Mouse (Mus musculus): ENCODE results near the gene L3mbtl3. TPM values are rescaled to one million over a fixed set of nuclear protein-coding genes. Genes with fewer than 3 reads are reported as not detected.

Gene L3mbtl3
- polyA plus RNA-seq, 1 experiment from 2014 or later, result 19.0 TPM

DNA sequence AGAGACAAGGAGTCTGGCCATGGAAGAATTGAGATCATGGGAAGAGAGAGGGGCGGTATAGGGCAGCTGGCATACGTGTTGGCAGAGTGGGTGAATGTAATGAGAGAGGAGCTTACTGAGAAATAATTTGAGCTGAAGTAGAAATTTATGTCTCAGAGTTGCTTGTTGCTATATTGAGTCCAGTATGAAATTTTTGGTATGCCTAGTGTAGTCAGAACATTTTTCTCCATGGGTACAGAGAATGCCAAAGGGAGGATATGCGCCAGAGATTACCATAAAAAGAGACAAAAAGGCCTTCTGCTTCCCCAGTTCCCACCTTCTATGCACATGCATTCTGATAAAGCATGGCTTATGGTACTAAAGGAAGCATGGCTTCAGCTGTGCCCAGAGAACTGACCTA lies 132.6 kb downstream of the L3mbtl3 start:
- Histone ChIP-seq H3K27ac (ENCODE audit: low read depth, low read length) (no peak overlapping the region), H3K4me3 (ENCODE audit: low read depth, low read length) (no peak overlapping the region), H3K36me3 (ENCODE audit: control insufficient read depth, insufficient read depth, low read length) (no peaks in the 10 kb centered on the region), H3K27me3 (ENCODE audit: control insufficient read depth, insufficient read depth, low read length) (no peaks in the 10 kb centered on the region), H3K4me2 (replicated peaks; ENCODE audit: low read depth, low read length) (no peak overlapping the region), H3K9me3 (ENCODE audit: control insufficient read depth, low read length) (no peaks in the 10 kb centered on the region), H3K4me1 (replicated peaks; ENCODE audit: control insufficient read depth, insufficient read depth, low read length) (no peaks in the 10 kb centered on the region), H3K9ac (ENCODE audit: low read depth, low read length) (no peak overlapping the region)
- 92% methylated on average over 3 of the region's 3 CpGs for WGBS
- ATAC-seq (ENCODE audit: low FRiP score), result no peak
- no peak for DNase-seq (ENCODE audit: low spot score)

GRCm38 (mm10) chr10:26239090-26239489 lies 136.7 kb downstream of the L3mbtl3 start:
- no peak overlapping the region for H3K4me2 ChIP-seq (replicated peaks; ENCODE audit: low read depth, low read length)
- 47% methylated on average over 1 of the region's 1 CpGs for whole genome bisulfite sequencing
- H3K27ac ChIP-seq (ENCODE audit: low read depth, low read length), result no peak overlapping the region
- no peaks in the 10 kb centered on the region for H3K4me1 ChIP-seq (replicated peaks; ENCODE audit: control insufficient read depth, insufficient read depth, low read length)
- H3K9ac ChIP-seq (ENCODE audit: low read depth, low read length), result no peak overlapping the region
- no peaks in the 10 kb centered on the region for H3K27me3 ChIP-seq (ENCODE audit: control insufficient read depth, insufficient read depth, low read length)
- no peak overlapping the region for H3K4me3 ChIP-seq (ENCODE audit: low read depth, low read length)
- DNase-seq (ENCODE audit: low spot score) (no peak), ATAC-seq (ENCODE audit: low FRiP score) (no peak)
- H3K36me3 ChIP-seq (ENCODE audit: control insufficient read depth, insufficient read depth, low read length), result no peaks in the 10 kb centered on the region
- no peaks in the 10 kb centered on the region for H3K9me3 ChIP-seq (ENCODE audit: control insufficient read depth, low read length)

DNA sequence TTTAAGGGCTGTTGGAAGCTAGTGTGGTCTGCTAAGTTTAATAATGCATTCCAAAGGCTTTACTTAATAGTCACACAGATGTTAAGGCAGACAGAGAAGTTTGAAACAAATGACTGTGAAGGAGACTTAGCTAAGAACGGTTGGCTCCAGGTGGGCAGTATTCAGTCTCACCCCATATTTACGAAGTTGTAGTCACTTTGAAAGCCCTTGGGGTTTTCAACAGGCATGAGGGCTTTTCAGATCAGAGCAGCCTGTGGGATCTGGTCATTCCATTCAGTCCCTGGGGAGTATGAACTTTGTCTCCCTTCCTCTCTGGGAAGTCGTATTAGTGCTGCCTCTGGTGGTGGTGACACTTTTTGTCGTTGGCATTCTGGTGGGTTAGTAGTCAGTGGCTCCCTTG lies 137.2 kb downstream of the L3mbtl3 start:
- H3K9ac ChIP-seq (ENCODE audit: low read depth, low read length), result no peak overlapping the region
- H3K4me3 ChIP-seq (ENCODE audit: low read depth, low read length), result no peak overlapping the region
- H3K9me3 ChIP-seq (ENCODE audit: control insufficient read depth, low read length), result no peaks in the 10 kb centered on the region
- no peak overlapping the region for H3K27ac ChIP-seq (ENCODE audit: low read depth, low read length)
- no peak overlapping the region for H3K4me2 ChIP-seq (replicated peaks; ENCODE audit: low read depth, low read length)
- no peak for DNase-seq (ENCODE audit: low spot score)
- 69% methylated on average over 4 of the region's 4 CpGs for WGBS
- H3K4me1 ChIP-seq (replicated peaks; ENCODE audit: control insufficient read depth, insufficient read depth, low read length), result no peaks in the 10 kb centered on the region
- no peaks in the 10 kb centered on the region for H3K27me3 ChIP-seq (ENCODE audit: control insufficient read depth, insufficient read depth, low read length)
- ATAC-seq (ENCODE audit: low FRiP score), result no peak
- no peaks in the 10 kb centered on the region for H3K36me3 ChIP-seq (ENCODE audit: control insufficient read depth, insufficient read depth, low read length)

DNA sequence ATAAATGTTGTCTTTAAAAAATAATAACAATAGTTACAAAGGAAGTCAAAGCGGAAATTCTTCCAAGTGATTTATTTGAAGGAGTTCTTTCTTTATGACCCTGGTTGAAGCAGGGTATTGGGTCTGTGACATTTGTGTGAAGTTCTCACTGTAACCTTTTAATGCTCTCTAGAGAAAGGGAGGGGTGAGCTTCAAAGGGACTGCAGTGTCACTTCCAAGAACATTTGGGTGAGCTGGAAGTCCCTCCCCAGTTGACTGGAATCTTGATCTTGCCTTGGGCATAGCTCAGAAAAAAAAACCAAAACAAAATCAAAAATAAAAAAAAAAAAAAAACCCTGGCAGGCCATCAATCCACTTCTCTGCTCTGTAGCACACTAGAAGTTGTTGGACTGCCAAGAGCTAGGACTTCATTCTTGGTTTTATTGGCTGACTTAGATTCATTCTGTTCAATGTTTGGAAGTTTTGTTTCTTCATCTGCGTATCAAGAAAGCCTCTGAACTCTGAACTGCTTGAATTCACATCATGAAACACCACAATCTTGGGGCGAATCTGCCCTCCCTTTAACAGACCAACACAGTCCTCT lies 143.6 kb downstream of the L3mbtl3 start:
- no peak overlapping the region for H3K9ac ChIP-seq (ENCODE audit: low read depth, low read length)
- DNase-seq (ENCODE audit: low spot score) (no peak), ATAC-seq (ENCODE audit: low FRiP score) (no peak)
- no peaks in the 10 kb centered on the region for H3K36me3 ChIP-seq (ENCODE audit: control insufficient read depth, insufficient read depth, low read length)
- no peaks in the 10 kb centered on the region for H3K27me3 ChIP-seq (ENCODE audit: control insufficient read depth, insufficient read depth, low read length)
- H3K4me1 ChIP-seq (replicated peaks; ENCODE audit: control insufficient read depth, insufficient read depth, low read length), result no peaks in the 10 kb centered on the region
- no peaks in the 10 kb centered on the region for H3K9me3 ChIP-seq (ENCODE audit: control insufficient read depth, low read length)
- WGBS, result 81% methylated on average over 3 of the region's 3 CpGs
- H3K27ac ChIP-seq (ENCODE audit: low read depth, low read length), result no peak overlapping the region
- H3K4me2 ChIP-seq (replicated peaks; ENCODE audit: low read depth, low read length), result no peak overlapping the region
- H3K4me3 ChIP-seq (ENCODE audit: low read depth, low read length), result no peak overlapping the region

DNA sequence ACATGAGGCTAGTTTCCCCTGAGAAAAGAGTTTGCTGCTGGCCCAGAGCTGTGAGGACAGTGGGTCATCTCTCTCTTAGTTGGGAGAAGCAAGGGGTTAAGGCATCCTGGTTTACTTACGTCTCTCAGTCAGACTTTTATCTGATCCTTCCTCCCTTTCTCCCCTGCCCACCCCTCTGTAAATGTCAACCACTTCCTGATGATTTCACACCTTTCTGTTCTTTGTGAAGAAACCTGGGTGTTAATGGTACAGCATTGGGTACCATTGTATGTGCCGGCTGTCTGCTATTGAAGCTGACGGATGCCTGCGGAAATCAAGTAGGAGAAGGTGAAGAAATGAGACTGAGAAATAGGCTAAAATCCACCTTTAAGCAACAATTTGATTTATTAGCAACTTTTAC lies 146.3 kb downstream of the L3mbtl3 start, which contains the start of gene Samd3:
Samd3 (plus strand) TSS at position 220 of the 400 bp plus-strand sequence.
- H3K4me2 ChIP-seq (replicated peaks; ENCODE audit: low read depth, low read length), result no peak within 1 kb of the TSS
- H3K36me3 ChIP-seq (ENCODE audit: control insufficient read depth, insufficient read depth, low read length), result no peaks in the 10 kb centered on the region
- no peak for ATAC-seq (ENCODE audit: low FRiP score)
- H3K27ac ChIP-seq (ENCODE audit: low read depth, low read length), result no peak within 1 kb of the TSS
- H3K4me1 ChIP-seq (replicated peaks; ENCODE audit: control insufficient read depth, insufficient read depth, low read length), result no peaks in the 10 kb centered on the region
- H3K27me3 ChIP-seq (ENCODE audit: control insufficient read depth, insufficient read depth, low read length), result no peaks in the 10 kb centered on the region
- no peak within 1 kb of the TSS for H3K4me3 ChIP-seq (ENCODE audit: low read depth, low read length)
- DNase-seq (ENCODE audit: low spot score), result no peak
- no peak within 1 kb of the TSS for H3K9ac ChIP-seq (ENCODE audit: low read depth, low read length)
- H3K9me3 ChIP-seq (ENCODE audit: control insufficient read depth, low read length), result no peaks in the 10 kb centered on the region
- 76% methylated on average over 4 of the region's 4 CpGs for WGBS

DNA sequence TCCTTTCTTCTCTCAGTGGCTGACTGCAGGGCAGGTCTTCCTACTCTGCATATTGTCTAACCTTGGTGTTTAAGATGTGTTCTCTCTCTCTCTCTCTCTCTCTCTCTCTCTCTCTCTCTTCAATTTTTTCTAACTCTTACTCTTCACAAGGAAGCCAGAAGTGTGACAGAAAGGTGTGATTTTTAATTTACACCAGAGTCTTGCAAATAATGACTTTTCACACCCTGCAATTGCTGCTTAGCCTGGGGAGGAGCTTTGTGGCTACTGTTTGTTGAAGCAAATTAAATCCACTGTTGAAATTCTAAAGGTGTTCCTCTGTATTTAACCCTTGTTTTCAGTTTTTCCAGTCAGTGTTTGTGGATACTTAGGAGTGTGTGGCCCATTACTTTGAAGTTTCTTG lies 147.6 kb downstream of the L3mbtl3 start:
- no peaks in the 10 kb centered on the region for H3K36me3 ChIP-seq (ENCODE audit: control insufficient read depth, insufficient read depth, low read length)
- DNase-seq (ENCODE audit: low spot score), result no peak
- ATAC-seq (ENCODE audit: low FRiP score), result no peak

DNA sequence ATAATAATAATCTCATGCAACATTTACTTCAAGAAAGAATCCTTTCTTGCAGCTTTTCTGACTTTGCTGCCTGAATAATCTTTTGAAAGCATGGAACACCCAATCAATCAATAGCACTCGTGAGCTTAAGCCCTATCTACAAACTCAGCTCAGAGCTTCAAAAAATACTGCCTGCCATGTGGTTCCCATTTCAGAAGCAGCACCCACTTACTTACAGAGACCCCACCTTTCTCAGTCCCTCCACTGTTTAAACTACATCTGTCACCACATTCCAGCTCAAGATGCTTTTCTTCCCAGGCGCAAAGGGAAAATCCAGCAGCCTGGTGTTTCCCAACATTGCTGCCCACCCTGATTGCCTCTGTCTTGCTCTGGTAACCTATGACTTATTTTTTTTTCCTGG lies 149.0 kb downstream of the L3mbtl3 start:
- no peaks in the 10 kb centered on the region for H3K36me3 ChIP-seq (ENCODE audit: control insufficient read depth, insufficient read depth, low read length)
- H3K27me3 ChIP-seq (ENCODE audit: control insufficient read depth, insufficient read depth, low read length), result no peaks in the 10 kb centered on the region
- H3K4me3 ChIP-seq (ENCODE audit: low read depth, low read length), result no peak overlapping the region
- DNase-seq (ENCODE audit: low spot score) (no peak), ATAC-seq (ENCODE audit: low FRiP score) (no peak)
- H3K4me2 ChIP-seq (replicated peaks; ENCODE audit: low read depth, low read length), result no peak overlapping the region
- H3K9me3 ChIP-seq (ENCODE audit: control insufficient read depth, low read length), result no peaks in the 10 kb centered on the region
- H3K9ac ChIP-seq (ENCODE audit: low read depth, low read length), result no peak overlapping the region
- no peak overlapping the region for H3K27ac ChIP-seq (ENCODE audit: low read depth, low read length)
- 59% methylated on average over 2 of the region's 2 CpGs for WGBS
- no peaks in the 10 kb centered on the region for H3K4me1 ChIP-seq (replicated peaks; ENCODE audit: control insufficient read depth, insufficient read depth, low read length)

More for the DNA sequence above, 147.6 kb downstream of the L3mbtl3 start:
- no peak overlapping the region for H3K9ac ChIP-seq (ENCODE audit: low read depth, low read length)
- H3K4me3 ChIP-seq (ENCODE audit: low read depth, low read length), result no peak overlapping the region
- no peak overlapping the region for H3K4me2 ChIP-seq (replicated peaks; ENCODE audit: low read depth, low read length)
- H3K9me3 ChIP-seq (ENCODE audit: control insufficient read depth, low read length), result no peaks in the 10 kb centered on the region
- H3K4me1 ChIP-seq (replicated peaks; ENCODE audit: control insufficient read depth, insufficient read depth, low read length), result no peaks in the 10 kb centered on the region
- H3K27me3 ChIP-seq (ENCODE audit: control insufficient read depth, insufficient read depth, low read length), result no peaks in the 10 kb centered on the region
- H3K27ac ChIP-seq (ENCODE audit: low read depth, low read length), result no peak overlapping the region

- H3K9me3 ChIP-seq (ENCODE audit: control insufficient read depth, low read length), result no peaks in the 10 kb centered on the region
- H3K4me2 ChIP-seq (replicated peaks; ENCODE audit: low read depth, low read length), result no peak overlapping the region
- H3K4me3 ChIP-seq (ENCODE audit: low read depth, low read length), result no peak overlapping the region
- no peak for ATAC-seq (ENCODE audit: low FRiP score)
- H3K36me3 ChIP-seq (ENCODE audit: control insufficient read depth, insufficient read depth, low read length), result no peaks in the 10 kb centered on the region
- no peak overlapping the region for H3K9ac ChIP-seq (ENCODE audit: low read depth, low read length)
- no peaks in the 10 kb centered on the region for H3K4me1 ChIP-seq (replicated peaks; ENCODE audit: control insufficient read depth, insufficient read depth, low read length)
- 87% methylated on average over 5 of the region's 5 CpGs for WGBS
- H3K27me3 ChIP-seq (ENCODE audit: control insufficient read depth, insufficient read depth, low read length), result no peaks in the 10 kb centered on the region
- no peak for DNase-seq (ENCODE audit: low spot score)
- H3K27ac ChIP-seq (ENCODE audit: low read depth, low read length), result no peak overlapping the region
These were observed 149.5 kb downstream of the L3mbtl3 start for GRCm38 (mm10) chr10:26226241-26226640.
